Mouse (Mus musculus): ENCODE data around the gene Taok2. TPM values are rescaled to one million over a fixed set of nuclear protein-coding genes. Genes with fewer than 3 reads are reported as not detected.

Gene Taok2
- polyA plus RNA-seq, 1 experiment from 2014 or later: 36.4 TPM

DNA sequence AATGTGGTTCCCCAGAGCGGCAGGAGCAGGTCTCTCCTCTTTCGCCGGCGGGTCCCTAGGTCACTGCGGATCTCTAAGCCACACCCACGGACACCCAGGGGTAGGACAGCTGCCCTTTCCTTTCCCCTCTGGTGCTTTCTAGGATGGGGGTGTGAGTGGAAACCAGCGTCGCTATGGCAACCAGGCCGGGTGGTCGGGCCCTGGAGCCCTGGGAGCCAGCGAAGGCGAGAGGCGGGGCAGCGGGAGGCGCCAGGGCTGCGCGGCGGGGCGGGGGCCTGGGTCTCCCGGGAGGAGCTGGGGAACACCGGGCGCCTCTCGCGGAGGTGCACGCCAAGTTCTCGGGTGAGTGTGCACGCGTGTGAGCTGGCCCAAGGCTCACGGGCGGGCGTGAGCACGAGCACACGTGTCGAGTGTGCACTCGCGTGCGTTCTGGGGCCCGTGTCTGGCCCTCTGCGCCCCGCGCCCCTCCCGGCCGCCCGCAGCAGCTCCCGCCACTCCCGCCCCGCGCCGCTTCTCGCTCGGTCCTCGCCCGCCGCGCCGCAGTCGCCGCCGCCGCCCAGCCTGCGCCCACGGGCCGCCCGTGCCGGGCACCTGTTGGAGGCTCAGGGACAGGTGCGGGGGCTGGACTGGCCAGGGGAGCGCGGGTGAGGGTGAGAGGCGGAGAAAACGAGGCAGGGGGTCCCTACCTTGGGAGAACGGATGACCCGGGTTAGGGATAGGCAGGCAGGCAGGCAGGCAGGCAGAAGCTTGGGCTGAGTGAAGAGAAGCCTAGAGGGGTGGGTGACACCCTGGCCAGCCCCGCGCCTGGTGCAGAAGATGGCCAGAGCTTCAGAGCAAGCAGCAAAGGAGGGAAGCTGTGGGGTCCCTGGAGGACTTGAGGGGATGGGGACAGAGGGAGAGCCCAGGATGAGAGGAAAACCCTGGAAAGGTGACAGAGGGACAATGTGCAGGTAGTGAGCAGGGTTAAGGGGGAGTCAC lies 36.8 kb downstream of the Taok2 start:
- peak; percentile 66 for ATAC-seq (ENCODE audit: low FRiP score)

DNA sequence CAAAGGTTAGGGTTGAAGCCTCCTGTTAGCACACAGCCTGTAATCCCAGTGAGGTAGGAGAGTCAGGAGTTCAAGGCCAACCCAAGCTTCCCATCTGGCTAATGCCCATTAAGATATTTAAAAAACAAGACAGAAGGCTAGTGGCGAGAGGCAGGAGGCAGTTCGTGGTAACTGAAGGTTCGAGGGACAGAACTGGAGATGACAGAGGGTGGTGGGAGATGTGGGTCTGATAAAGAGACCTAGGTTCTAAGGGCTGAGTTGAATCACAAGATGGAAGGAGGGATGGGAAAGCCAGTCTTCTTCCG lies 37.4 kb downstream of the Taok2 start, which contains the start of gene Doc2a:
Doc2a (plus strand) TSS at position 301 of the 305 bp plus-strand sequence.
- WGBS: 21% methylated on average over 4 of the region's 4 CpGs
- ATAC-seq (ENCODE audit: low FRiP score) (no peak), DNase-seq (ENCODE audit: low spot score) (no peak)
- peak within 1 kb of the TSS; percentile 100 for H3K4me2 ChIP-seq (replicated peaks)
- no peaks in the 10 kb centered on the region for H3K9me3 ChIP-seq (ENCODE audit: control insufficient read depth, low read length)
- H3K27ac ChIP-seq: no peak within 1 kb of the TSS
- H3K4me3 ChIP-seq (replicated peaks; ENCODE audit: low read length): peak within 1 kb of the TSS; percentile 59
- peaks cover 6% of the 10 kb centered on the region for H3K36me3 ChIP-seq (replicated peaks; ENCODE audit: control insufficient read depth, insufficient read depth)
- peak within 1 kb of the TSS; percentile 76 for H3K9ac ChIP-seq
- peaks cover 21% of the 10 kb centered on the region for H3K4me1 ChIP-seq (replicated peaks; ENCODE audit: control insufficient read depth, insufficient read depth, low read length)
- H3K27me3 ChIP-seq (ENCODE audit: control insufficient read depth, insufficient read depth, low read length): peaks cover 21% of the 10 kb centered on the region

More for the DNA sequence above, 36.8 kb downstream of the Taok2 start:
- Histone ChIP-seq H3K36me3 (replicated peaks; ENCODE audit: control insufficient read depth, insufficient read depth) (peaks cover 12% of the 10 kb centered on the region), H3K4me2 (replicated peaks) (peak overlapping the region; percentile 100), H3K9me3 (ENCODE audit: control insufficient read depth, low read length) (no peaks in the 10 kb centered on the region), H3K27ac (no peak overlapping the region), H3K4me3 (replicated peaks; ENCODE audit: low read length) (peak overlapping the region; percentile 59), H3K4me1 (replicated peaks; ENCODE audit: control insufficient read depth, insufficient read depth, low read length) (peaks cover 21% of the 10 kb centered on the region), H3K9ac (peak overlapping the region; percentile 76), H3K27me3 (ENCODE audit: control insufficient read depth, insufficient read depth, low read length) (peaks cover 21% of the 10 kb centered on the region)
- WGBS: under 1% methylated on average over 71 of the region's 74 CpGs
- DNase-seq (ENCODE audit: low spot score): peak; percentile 46

DNA sequence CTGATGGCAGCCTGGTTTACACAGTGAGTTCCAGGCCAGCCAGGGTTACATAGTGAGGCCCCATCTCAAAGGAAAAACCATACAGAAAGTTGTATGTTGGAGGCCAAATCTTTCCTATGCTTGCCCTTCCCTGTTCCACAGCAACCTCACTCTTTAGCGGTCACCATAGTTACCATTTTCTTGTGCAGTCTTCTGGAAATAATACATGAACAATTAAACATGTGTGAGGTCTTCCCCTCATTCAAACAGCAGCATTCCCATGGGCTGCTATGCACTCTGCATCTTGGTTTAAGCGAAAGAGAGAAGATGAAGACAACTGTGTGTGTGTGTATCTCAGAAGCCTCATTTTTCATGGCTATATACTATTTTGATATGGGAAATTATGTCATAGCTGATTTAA lies 39.0 kb downstream of the Taok2 start:
- no peak for DNase-seq (ENCODE audit: low spot score)
- 33% methylated on average over 2 of the region's 2 CpGs for WGBS
- Histone ChIP-seq H3K9ac (no peak overlapping the region), H3K9me3 (ENCODE audit: control insufficient read depth, low read length) (no peaks in the 10 kb centered on the region), H3K4me3 (replicated peaks; ENCODE audit: low read length) (no peak overlapping the region), H3K27me3 (ENCODE audit: control insufficient read depth, insufficient read depth, low read length) (peaks cover 21% of the 10 kb centered on the region), H3K4me2 (replicated peaks) (no peak overlapping the region), H3K4me1 (replicated peaks; ENCODE audit: control insufficient read depth, insufficient read depth, low read length) (peaks cover 21% of the 10 kb centered on the region), H3K36me3 (replicated peaks; ENCODE audit: control insufficient read depth, insufficient read depth) (no peaks in the 10 kb centered on the region), H3K27ac (no peak overlapping the region)
- no peak for ATAC-seq (ENCODE audit: low FRiP score)

DNA sequence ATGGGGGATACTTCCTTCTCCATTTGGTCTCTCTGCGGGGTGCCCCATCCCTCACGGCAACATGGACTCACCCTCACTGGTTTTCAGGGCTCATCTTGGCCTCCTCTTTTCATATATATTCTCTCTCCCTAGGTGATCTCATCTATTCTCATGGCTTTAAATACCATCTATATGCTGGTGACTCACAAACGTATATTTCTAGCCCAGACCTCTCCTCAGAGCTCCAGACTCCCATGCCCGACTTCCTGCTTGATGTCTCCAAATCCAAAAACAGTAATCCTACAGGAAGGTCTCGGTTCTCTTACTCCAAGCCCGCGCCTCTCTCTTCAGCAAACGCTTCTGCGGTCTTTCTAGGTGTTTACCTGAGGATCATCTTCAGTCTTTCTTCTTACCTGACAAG lies 41.2 kb downstream of the Taok2 start:
- Histone ChIP-seq H3K4me2 (replicated peaks) (no peak overlapping the region), H3K4me3 (replicated peaks; ENCODE audit: low read length) (no peak overlapping the region), H3K27me3 (ENCODE audit: control insufficient read depth, insufficient read depth, low read length) (peaks cover 5% of the 10 kb centered on the region), H3K4me1 (replicated peaks; ENCODE audit: control insufficient read depth, insufficient read depth, low read length) (peaks cover 11% of the 10 kb centered on the region), H3K9me3 (ENCODE audit: control insufficient read depth, low read length) (no peaks in the 10 kb centered on the region), H3K27ac (no peak overlapping the region), H3K36me3 (replicated peaks; ENCODE audit: control insufficient read depth, insufficient read depth) (no peaks in the 10 kb centered on the region), H3K9ac (no peak overlapping the region)
- 81% methylated on average over 9 of the region's 9 CpGs for WGBS
- ATAC-seq (ENCODE audit: low FRiP score) (no peak), DNase-seq (ENCODE audit: low spot score) (no peak)

DNA sequence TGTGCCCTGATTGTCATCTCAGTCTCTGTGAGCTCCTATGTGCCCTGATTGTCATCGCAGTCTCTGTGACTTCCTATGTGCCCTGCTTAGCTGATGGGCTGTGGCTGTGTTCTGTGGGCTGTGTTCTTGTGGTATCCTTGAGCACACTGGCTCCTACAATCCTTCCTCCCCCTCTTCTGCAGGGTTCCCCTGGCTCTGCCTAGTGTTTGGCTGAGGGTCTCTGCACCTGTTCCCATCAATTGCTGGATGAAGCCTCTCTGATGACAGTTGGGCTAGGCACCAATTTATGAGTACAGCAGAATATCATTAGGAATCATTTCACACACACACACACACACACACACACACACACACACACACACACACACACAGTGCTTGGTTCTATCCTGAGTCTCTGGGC lies 51.2 kb downstream of the Taok2 start:
- Histone ChIP-seq H3K9ac (no peak overlapping the region), H3K36me3 (replicated peaks; ENCODE audit: control insufficient read depth, insufficient read depth) (peaks cover 17% of the 10 kb centered on the region; the same call in 1 of the 2 replicates), H3K27me3 (ENCODE audit: control insufficient read depth, insufficient read depth, low read length) (no peaks in the 10 kb centered on the region), H3K4me2 (replicated peaks) (no peak overlapping the region), H3K4me1 (replicated peaks; ENCODE audit: control insufficient read depth, insufficient read depth, low read length) (0 out of 2 replicates have a peak, but pooled peaks cover 3% of the 10 kb centered on the region), H3K4me3 (replicated peaks; ENCODE audit: low read length) (no peak overlapping the region), H3K27ac (no peak overlapping the region), H3K9me3 (ENCODE audit: control insufficient read depth, low read length) (no peaks in the 10 kb centered on the region)
- DNase-seq (ENCODE audit: low spot score) (no peak), ATAC-seq (ENCODE audit: low FRiP score) (no peak)
- 100% methylated on average over 1 of the region's 1 CpGs for WGBS

DNA sequence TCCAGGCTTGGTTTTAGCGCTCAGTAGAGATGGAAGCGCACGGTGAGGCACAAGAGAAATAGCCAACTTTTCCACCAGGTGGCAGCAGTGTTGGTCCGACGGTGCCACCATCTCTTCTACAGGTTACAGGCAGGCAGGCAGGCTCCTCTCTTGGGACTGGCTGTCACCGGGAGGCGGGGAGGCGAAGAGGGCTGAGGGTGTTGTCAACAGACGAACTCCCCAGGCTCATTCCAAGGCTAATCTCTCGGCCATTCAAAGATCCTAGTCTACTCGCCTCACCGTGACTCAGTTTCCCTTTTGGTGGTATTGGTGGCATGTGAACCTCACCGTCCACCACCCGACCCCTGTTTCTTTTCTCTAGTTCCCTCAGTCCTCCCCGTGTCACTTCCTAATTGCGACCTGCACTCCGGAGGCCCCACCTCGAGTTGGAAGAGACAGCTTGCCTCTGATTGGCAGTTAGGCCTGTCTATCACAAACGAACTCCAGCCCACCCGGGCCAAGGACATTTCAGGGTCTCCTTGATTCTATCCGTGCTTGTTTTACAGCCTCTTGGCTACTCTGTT lies 52.4 kb downstream of the Taok2 start:
- Histone ChIP-seq H3K4me1 (replicated peaks; ENCODE audit: control insufficient read depth, insufficient read depth, low read length) (0 out of 2 replicates have a peak, but pooled peaks cover 3% of the 10 kb centered on the region), H3K4me3 (replicated peaks; ENCODE audit: low read length) (peak overlapping the region; percentile 21), H3K9ac (peak overlapping the region; percentile 42), H3K36me3 (replicated peaks; ENCODE audit: control insufficient read depth, insufficient read depth) (peaks cover 24% of the 10 kb centered on the region; the same call in 1 of the 2 replicates), H3K9me3 (ENCODE audit: control insufficient read depth, low read length) (no peaks in the 10 kb centered on the region), H3K4me2 (replicated peaks) (peak overlapping the region; percentile 61), H3K27me3 (ENCODE audit: control insufficient read depth, insufficient read depth, low read length) (no peaks in the 10 kb centered on the region), H3K27ac (0 out of 2 replicates have a peak overlapping the region, but pooled peaks have one; percentile 14)
- ATAC-seq (ENCODE audit: low FRiP score) (peak; percentile 70), DNase-seq (ENCODE audit: low spot score) (peak; percentile 86)
- 2% methylated on average over 21 of the region's 21 CpGs for WGBS

DNA sequence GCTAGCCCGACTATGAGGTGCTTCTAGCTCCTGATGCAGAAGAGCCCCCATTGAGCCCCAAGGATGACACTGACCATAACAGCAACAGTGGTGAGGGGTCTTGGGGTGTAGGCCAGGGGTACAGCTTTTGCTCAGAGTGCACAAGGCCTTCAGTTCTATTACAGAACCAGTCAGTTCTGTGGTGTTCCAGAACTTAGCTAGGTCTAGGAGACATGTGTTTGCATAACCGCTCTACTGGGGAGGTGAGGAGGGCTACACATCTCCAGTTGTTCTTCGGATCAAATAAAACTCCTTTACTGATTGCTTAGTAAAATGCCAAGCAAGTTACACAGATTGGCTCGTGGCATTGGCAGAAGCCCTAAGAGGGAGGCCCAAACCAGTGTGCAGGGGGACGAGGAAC lies 53.0 kb downstream of the Taok2 start, which contains the start of gene 4930451I11Rik:
4930451I11Rik (minus strand) TSS at position 101 of the 400 bp plus-strand sequence.
- Histone ChIP-seq H3K4me1 (replicated peaks; ENCODE audit: control insufficient read depth, insufficient read depth, low read length) (0 out of 2 replicates have a peak, but pooled peaks cover 3% of the 10 kb centered on the region), H3K9ac (peak within 1 kb of the TSS; percentile 42), H3K4me3 (replicated peaks; ENCODE audit: low read length) (peak within 1 kb of the TSS; percentile 21), H3K4me2 (replicated peaks) (peak within 1 kb of the TSS; percentile 61), H3K27me3 (ENCODE audit: control insufficient read depth, insufficient read depth, low read length) (no peaks in the 10 kb centered on the region), H3K36me3 (replicated peaks; ENCODE audit: control insufficient read depth, insufficient read depth) (peaks cover 28% of the 10 kb centered on the region; the same call in 1 of the 2 replicates), H3K27ac (0 out of 2 replicates have a peak within 1 kb of the TSS, but pooled peaks have one; percentile 14), H3K9me3 (ENCODE audit: control insufficient read depth, low read length) (no peaks in the 10 kb centered on the region)
- ATAC-seq (ENCODE audit: low FRiP score) (no peak), DNase-seq (ENCODE audit: low spot score) (no peak)
- 59% methylated on average over 5 of the region's 5 CpGs for WGBS

DNA sequence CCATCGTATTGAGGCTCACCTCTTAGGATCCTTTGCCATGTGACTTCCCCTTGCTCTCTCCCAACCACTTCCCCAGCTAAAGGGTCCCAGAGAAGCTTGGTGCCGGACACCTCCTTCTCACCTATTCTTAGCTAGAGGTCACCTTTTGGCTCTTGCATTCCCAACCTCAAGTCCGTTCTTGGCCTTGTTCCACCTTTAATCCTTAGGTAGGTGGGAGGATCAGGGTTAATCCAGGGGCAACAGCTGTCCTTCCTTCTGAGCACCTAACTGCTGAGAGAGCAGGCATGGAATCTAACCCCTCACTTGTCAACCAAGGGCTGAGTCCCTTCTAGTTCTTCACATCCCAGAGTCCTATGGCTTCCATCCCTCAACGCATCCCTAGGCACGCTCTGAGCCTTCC lies 58.6 kb downstream of the Taok2 start:
- Histone ChIP-seq H3K27ac (no peak overlapping the region), H3K4me2 (replicated peaks) (no peak overlapping the region), H3K36me3 (replicated peaks; ENCODE audit: control insufficient read depth, insufficient read depth) (peaks cover 28% of the 10 kb centered on the region; the same call in 1 of the 2 replicates), H3K9ac (no peak overlapping the region), H3K4me3 (replicated peaks; ENCODE audit: low read length) (no peak overlapping the region), H3K9me3 (ENCODE audit: control insufficient read depth, low read length) (no peaks in the 10 kb centered on the region), H3K4me1 (replicated peaks; ENCODE audit: control insufficient read depth, insufficient read depth, low read length) (peaks cover 29% of the 10 kb centered on the region), H3K27me3 (ENCODE audit: control insufficient read depth, insufficient read depth, low read length) (no peaks in the 10 kb centered on the region)
- WGBS: 81% methylated on average over 5 of the region's 5 CpGs
- no peak for DNase-seq (ENCODE audit: low spot score)
- ATAC-seq (ENCODE audit: low FRiP score): no peak

DNA sequence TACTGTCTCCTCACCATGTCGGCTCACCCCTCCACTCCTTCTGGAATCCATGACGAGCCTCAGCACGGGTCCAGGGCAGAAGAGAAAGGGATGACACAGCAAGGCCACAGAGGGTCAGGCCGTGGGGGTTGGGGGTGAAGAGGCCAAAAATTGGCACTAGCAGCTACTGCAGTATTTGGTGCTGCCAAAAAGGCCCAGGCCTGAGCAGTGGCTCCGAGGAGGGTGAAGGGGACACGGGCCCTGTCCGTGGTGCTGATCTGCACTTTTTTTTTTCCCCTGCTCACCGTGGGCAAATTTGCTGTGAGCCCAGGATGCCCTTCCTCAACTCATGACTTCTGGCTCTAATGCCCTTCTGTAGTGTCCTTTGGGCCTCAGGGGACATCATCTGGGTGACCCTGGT lies 59.1 kb downstream of the Taok2 start:
- no peaks in the 10 kb centered on the region for H3K27me3 ChIP-seq (ENCODE audit: control insufficient read depth, insufficient read depth, low read length)
- DNase-seq (ENCODE audit: low spot score) (no peak), ATAC-seq (ENCODE audit: low FRiP score) (no peak)
- peaks cover 29% of the 10 kb centered on the region for H3K4me1 ChIP-seq (replicated peaks; ENCODE audit: control insufficient read depth, insufficient read depth, low read length)
- 26% methylated on average over 8 of the region's 8 CpGs for WGBS
- H3K9ac ChIP-seq: peak overlapping the region; percentile 90; the same call in 1 of the 2 replicates
- peak overlapping the region; percentile 52 for H3K4me2 ChIP-seq (replicated peaks)
- H3K36me3 ChIP-seq (replicated peaks; ENCODE audit: control insufficient read depth, insufficient read depth): peaks cover 28% of the 10 kb centered on the region; the same call in 1 of the 2 replicates
- peak overlapping the region; percentile 75 for H3K4me3 ChIP-seq (replicated peaks; ENCODE audit: low read length)
- no peaks in the 10 kb centered on the region for H3K9me3 ChIP-seq (ENCODE audit: control insufficient read depth, low read length)
- H3K27ac ChIP-seq: no peak overlapping the region

Data from hindbrain, embryonic 14.5 days (tissue).